Mouse (Mus musculus) embryonic fibroblast, embryonic 13.5 days (primary cell): ENCODE data around the gene Idh3a.

Experiments
- CTCF ChIP-seq: IDR thresholded peaks from 2 replicates; pipeline ENCODE4 v1.5.1; 2011; ENCODE audit warnings: mild to moderate bottlenecking, control low read depth, low read length, moderate library complexity, borderline replicate concordance; ENCODE audit not compliant: insufficient read depth
- POLR2A ChIP-seq: IDR thresholded peaks from 2 replicates; pipeline ENCODE4 v1.6.1; 2011; ENCODE audit warnings: low read depth, mild to moderate bottlenecking, control low read depth, low read length, moderate library complexity

DNA sequence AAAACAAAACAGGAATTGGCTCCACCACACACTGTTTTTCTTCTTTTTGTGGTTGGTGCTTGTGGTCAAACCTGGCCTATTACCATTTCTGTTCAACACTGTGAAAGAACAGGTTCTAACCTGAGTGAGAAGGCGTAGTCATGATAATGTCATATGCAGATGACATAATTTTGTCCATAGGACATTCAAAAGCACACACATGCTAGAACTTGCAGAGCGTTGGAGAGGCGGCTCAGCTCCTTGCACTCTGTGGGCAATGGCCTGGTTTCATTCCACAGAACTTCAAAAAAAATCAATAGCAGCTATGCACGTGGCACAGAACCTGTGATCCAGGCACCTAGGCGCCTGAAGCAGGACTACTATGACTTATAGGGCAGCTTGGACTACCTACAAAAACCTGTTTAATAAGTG lies 26.7 kb downstream of the Idh3a start:
- no peak for TF ChIP-seq CTCF
- no peak for TF ChIP-seq POLR2A
